Mouse (Mus musculus) spleen, postnatal 4 days (tissue): ENCODE measurements around the gene Clrn2.
"Not testable (repeated sequence)": the region's sequence is repeated elsewhere in the genome, so short reads cannot be mapped to it uniquely, and the experiment has no call there.

Experiments used
- DNase-seq, 2 experiments: peaks; one replicate each; pipeline ENCODE4 v3.0.0; 2022; ENCODE audit warnings: low spot score in 2 of 2

Clrn2 gene

DNA sequence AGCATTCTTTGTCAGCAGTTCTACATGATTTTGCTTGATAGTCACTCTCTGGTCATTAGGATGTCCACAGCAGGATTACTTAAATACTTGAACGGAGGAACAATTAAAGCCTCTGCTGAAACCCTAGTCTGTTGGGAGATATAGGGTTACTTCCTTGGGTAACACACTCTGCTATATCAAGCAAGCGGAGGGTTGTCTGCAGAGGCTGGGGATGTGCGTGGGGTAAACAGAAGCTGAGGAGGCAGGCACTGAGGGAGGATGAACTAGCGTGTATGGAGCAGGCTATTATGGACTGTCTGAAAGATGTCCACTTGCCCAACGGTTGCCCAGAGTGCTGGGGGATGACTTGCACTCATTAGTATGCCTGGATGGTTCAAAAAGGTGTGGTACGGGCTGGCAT lies at the start of gene Clrn2:
Clrn2 (plus strand) TSS at position 301 of the 400 bp plus-strand sequence.
- no peak for DNase-seq

DNA sequence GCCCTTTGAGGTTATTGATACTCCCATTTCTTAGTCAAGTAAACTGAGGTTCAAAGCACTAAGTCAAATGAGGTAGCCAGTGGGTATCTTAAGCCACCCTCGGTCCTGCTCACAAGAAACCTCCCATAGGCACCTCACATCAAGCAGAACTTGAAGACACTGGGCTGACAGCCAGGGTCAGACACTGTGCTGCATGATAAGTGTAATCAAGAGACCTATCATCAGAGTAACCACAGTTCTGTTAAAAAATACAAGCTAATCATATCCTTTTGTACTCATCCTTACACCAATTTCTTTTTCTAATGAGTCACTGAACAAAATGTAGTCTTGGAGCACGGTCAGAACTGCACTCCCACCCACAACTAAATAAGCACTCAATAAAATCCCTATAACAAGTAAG lies 47.4 kb upstream of the Clrn2 start:
- peak in 1 of 2 experiments; percentile 30 for DNase-seq

DNA sequence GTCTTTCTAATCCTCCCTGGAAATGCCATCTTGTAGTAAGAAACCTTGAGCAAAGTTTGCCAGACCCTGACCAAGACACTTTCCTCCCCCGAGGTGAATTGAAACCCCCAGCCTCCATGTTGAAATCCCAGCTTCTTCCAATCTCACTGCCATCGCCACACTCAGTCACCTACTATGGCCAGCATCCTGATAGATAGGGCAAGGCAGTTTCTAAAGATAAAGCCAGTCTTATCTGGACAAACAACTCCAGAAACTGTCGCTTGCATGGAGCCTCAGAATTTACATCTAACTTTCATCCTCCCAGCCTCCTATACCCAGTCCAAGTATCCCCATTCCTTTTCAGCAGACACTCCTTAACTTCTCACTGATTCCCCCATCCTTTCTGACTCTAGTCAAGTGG lies 37.1 kb upstream of the Clrn2 start:
- peak in 1 of 2 experiments; percentile 28 for DNase-seq

DNA sequence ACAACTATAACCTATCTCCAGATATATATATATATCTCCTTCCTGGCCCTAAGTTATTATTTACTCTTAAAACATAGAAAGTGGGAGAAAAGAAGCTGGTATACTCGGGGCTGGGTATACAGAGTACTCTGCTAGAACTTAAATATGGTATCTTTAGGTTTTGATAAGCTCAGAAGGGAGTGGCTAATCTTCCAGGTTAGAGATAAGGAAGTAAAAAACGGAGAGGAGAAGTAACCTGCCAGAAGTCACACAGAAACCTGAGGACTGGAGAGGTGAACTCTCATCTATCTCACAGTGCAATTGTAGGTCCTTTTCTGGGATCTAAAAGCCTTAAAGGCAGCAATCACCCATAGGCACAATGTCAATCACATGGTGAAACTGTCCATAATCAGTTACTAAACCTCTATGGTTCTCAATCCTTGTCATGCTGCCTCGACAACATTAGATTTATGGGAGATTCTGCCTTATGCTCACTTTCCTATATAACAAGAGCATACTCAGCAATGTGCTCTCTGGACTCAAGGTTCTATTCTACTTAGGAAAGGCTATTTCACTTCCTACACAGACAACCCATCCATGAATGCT lies 35.6 kb upstream of the Clrn2 start:
- peak in 1 of 2 experiments; percentile 19 for DNase-seq

DNA sequence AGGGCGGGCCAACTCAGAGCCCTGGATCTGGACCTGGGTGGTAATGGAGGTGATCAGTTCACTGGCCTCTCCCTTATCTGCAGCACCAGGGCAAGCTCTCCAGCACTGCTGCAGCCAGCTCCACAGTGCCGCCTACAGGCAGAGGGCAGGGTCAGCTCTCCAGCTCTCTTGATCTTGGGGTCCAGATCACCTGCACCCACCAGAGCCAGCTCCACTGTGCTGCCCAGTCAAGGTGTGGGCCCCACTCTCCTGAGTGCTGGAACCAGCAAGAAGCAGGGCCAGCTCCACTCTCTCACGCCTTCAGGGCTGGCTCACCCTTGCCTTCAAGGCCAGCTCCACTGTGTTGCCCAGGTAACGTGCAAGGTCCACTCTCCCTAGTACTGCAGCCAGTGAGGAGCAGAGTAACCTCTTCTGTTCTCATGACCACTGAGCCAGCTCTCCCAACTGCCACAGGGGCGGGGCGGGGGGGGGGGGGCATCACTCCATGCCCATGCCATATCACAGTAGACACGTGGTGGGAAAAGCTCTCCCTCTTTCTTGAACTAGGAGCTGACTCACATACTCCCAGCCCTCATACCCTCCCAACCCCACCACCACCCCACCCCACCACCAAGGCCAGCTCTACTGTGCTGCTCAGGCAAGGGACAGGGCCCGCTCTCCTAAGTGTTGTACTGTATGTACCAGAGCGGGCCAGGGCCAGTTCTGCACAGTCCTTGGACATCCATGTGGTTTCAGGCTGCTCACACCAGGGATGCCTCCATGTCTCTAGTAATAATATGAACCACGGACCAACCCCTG lies 33.5 kb upstream of the Clrn2 start:
- DNase-seq: peak; percentile 32 to 69

DNA sequence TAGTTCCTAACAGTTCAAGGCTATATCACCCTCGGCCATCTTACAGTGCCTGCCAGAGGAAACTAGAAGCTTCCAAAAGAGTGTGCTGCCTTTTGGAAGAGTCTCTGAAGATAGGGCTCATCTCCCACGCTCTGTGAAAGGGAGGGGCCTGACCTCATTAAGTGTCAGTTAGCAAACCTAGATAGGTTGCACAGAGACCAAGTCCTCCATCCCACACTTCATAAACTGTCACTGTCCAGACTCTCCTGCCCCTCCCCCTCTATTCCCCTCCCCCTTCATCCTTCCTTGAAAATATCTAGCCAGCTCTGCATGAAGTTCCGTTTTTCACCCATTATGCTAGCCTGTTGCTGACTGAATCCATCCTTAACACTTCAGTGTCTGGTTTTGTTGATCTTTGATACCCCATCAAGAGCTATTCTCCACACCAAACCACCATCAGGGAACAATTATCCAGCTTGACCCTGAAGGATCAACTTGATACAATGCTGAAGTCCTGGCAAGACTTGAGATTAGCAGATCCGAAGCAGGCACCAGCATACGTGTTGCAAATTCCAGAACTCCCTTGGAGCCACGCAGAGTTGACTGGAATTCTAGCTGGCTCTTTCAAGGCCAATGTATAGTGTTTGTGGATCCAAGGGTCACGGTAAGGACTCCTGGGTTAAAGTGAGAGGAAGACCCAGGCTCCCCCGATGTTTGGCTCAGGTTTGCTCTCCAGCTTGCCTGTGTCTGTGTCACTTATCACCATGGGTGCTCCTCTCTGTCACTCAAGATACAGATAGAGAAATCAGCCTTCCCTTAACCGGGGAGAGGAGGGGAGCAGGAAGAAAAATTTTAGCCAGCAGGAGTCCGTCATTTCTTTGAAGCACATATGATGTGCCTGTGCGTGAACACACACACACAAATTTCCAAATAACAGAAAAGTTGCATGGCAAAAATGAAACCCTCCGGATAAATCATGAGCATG lies 31.4 kb upstream of the Clrn2 start:
- peak in 1 of 2 experiments; percentile 40 for DNase-seq

DNA sequence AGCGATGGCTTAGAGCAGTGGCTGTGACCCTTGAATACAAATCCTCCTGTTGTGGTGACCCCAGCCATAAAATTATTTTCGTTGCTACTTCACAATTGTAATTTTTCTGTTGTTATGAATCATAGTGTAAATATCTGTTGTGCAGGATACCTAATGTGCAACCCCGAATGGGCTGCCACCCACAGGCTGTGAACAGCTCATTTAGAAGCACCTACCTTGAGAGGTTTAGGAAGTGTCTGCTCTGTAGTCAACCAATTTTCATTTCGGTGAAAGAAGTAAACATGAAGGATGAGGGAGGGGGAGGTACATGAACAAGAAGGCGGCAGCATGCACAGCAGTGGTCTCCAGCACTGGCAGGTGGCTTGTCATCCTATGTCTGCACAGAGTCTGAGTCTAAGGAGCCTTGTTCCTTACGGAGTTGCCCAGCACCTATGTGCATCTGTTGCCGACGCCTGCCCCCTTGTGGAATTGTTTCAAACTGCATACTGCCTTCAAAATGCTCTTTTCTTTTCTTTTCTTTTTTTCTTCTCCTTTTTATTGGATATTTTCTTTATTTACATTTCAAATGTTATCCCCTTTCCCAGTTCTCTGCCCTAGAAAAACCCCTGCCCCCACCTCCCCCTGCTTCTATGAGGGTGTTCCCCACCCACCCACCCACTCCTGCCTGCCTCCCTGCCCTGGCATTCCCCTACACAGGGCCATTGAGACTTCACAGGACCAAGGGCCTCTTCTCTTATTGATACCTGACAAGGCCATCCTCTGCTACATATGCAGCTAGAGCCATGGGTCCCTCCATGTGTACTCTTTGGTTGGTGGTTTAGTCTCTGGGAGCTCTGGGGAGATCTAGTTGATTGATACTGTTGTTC lies 29.3 kb upstream of the Clrn2 start:
- peak; percentile 30 to 72 for DNase-seq

DNA sequence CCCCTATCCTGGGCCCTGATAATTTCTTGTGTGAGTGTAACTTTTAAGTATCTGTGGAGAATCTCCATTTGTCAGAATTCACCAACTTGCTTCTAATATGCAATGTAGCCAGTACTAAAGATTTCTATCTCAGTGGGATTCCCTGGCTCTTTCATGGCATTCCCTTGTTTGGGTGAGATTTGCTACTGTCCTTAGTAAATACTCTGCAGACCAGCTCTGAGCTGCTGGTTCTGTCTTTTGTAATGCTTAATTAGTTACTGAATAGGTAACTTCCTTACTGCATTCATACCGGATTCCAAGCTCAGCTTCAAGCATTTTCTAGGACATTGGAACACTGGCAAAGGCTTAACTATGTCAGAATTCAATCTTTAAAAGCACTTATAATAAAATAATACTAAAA lies 27.8 kb upstream of the Clrn2 start:
- DNase-seq: not testable (repeated sequence)

DNA sequence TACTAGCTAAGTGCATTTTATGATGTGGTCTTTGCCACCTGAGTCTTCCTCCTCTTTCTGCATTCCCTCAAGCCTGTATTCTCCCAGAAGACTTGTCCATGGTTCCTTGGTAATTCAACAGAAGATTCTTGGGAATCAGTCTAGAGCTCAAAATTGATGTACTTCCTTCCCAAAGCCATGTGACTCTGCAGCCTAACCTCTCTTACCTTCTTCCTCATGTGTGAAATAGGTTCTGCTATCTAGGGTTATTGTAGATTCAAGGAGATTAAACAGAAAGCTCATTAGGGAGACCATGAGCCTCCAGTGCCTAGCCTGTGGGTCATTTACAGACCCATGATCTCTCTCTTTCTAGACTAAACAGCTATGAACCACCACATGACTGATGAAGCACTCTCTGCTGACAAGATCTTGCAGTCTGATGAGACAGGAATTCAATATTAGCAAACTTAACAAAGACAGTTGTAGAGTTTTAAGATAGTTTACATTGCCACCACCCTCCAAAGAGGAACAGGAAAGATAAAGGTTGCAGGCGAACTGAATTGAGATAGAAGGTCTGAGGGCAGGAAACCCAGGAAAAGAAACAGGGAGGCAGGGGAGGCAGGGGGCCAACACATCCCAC lies 27.0 kb upstream of the Clrn2 start:
- no peak for DNase-seq

DNA sequence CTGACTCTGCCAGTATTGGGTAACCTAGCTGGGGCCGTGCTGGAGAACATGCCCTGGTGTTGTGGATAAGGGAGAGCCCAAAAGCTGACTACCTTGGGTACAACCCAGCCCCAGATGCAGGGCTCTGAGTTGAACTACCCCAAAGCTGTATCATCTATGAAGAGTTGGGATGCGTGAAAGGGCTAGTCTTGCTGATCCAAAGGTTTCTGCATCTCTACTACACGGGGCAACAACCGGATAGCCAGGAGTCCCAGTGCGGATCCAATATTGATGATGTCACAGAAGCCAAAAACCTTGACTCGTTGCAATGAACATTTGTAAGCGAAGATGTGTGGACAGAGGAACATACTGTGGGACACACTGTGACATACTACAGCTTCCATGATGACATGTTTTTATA lies 25.7 kb upstream of the Clrn2 start:
- peak in 1 of 2 experiments; percentile 22 for DNase-seq

DNA sequence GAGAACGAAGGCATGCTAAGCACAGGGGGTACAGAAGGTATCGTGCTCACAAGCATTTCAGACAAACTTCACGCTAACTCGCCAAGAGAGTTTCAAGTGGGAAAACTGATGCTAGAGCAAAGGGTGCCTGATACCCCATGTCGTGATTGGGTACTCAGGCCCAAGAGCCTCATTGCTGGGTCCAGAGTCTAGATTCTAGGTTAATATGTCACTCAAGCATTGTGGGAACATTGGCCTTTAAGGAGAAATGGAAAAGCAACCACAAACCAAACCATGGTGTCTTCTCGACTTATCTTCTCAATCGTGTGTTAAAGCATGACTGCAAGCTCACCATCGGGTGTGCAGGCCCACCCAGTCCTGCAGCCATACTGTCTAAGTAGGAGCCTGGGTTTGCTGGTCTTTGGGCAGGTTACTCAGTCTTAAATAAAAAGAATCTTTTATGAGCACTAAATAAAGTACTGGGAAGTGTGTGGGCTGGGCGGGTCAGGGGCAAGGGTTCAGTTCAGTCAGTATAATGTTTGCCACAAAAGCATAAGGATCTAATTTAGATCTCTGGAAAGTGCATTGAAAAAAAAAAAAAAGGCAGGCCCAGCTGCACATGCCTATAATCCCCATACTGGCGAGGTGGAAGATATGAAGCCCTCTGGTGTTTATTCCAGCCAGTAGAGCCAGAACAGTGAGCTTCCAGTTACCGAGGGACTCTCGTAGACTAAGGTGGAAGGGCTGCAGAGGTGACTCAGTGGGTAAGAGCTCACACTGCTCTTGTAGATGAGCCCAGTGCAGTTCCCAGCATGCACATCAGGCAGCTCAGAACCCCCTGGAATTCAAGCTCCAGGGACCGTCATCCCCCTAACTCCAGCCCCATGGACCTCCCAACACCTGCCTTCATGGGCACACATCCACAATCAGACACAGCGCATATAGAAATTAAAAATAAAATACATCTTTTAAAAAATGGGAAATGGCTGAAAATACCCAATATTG lies 17.3 kb upstream of the Clrn2 start:
- no peak for DNase-seq

DNA sequence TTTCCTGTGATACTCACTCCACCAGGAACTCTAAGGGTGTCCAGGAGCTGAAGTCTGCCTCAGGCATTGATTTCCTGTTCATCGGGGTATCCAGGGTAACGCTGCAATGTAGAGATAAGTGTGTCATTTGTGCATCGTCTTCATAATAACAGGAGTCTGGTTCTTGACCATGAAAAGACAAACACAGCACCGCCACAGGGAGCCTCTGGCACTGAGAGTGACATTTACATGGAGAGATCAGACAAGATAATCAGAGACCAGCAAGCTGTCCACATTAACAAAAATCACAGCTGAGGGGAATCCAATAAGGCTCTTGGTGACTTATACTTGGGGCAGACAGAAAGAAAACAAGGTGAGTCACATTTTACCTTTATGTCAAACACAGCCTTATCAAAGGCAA lies 15.7 kb upstream of the Clrn2 start:
- DNase-seq: no peak

DNA sequence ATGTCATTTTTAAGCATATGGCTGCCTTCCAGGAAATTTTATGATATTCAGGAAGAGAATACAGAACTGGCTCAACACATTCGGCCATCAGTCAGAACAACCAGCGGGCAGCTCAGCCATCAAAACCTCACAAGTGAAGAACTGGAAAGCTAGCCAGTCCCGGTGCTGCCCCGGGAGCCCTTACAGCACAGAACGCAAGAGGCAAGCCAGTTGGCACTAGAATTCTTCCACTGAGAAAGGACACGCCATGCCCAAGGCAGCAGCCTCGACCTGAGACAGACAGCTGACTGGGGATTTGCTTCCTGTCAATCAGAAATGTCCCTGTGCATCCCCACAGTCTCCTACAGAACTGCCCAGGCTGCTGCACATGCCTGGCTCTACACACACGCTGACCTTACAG lies 15.2 kb upstream of the Clrn2 start:
- no peak for DNase-seq

DNA sequence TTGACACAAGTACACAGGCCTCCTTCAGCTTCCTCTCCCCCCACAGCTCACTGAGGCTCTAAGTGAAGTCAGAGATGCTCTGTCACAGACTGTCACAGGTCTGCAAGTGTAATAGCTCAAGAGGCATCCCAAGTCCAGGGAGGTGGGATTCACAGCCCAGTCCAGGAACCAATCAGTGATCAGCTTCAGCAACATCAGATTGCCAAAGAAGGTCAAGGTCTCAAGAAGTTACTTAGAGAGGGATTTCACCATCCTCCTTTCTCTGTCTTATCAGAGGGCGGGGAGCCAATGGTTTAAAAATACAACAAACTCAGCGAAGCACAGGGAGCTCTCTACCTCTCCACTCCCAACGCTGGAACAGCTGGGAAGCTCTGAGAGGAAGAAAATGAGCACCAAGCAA lies 12.4 kb upstream of the Clrn2 start:
- no peak for DNase-seq

DNA sequence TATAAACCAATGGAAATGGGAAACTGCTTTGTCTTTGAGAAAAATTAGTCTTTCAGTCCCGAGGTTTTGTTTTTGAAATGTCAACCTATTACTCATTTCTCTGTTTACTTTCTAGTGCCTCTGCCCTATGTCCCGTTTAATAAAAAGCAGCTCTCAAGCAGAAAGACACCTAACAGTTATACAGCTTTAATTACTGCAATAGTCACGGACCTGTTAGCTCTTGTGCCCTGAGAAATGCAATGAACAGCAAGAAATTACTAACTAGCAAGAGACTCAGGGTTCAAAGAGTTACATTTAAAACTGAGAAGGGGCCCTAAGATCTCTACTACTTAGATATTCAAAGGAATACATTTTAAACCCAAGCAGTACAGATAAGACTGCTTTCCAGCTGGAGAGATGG lies 11.8 kb upstream of the Clrn2 start:
- no peak for DNase-seq

DNA sequence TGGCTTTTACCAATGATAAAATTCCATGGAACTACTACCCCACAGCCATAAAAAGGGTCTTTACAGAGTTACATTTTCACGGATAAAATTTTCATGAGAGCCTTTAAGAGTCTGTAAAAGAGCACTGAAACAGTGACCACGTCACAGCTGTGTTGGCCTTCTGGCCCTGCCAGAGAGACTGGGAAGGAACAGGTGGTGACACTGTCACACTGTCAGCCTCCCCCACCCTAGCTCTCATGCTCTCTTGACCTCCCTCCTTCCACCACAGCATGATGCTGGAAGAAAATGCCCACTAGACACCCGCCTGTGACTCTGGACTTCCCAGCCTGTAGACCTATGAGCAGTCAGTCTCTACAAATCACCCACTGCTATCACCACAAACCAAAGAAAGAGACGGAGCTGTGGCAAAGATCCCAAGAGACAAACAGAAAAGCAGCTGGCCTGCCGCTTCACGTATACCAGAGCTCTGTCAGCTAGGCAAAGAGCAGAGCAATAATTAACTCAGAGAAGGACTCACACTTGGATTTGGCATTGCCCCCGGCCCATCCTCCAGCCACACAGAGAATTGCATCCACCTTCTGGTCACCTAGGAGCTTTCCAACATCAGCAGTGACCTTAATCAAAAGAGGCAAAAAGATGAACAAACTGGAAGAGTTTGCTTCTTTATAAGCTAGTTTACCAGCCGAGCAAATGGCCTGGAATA lies 9.3 kb upstream of the Clrn2 start:
- DNase-seq: no peak

DNA sequence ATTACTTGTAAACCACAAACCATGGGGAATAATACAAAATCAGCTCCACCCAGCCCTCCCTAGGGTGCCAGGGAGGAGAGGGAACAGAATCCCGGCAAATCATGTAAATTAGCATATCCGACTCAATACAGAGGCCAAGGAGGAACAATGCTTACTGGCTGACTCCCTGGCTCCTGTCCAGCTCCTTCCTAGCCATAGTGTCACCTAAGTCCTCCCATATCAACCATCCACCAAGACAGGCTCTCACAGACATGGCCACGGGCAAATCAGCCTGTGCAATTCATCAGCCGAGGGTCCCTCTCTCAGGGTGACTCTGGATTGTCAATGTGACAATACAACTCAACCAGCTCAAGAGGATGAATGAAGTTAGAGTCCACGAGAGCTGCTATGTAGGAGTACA lies 4.9 kb upstream of the Clrn2 start:
- DNase-seq: no peak

DNA sequence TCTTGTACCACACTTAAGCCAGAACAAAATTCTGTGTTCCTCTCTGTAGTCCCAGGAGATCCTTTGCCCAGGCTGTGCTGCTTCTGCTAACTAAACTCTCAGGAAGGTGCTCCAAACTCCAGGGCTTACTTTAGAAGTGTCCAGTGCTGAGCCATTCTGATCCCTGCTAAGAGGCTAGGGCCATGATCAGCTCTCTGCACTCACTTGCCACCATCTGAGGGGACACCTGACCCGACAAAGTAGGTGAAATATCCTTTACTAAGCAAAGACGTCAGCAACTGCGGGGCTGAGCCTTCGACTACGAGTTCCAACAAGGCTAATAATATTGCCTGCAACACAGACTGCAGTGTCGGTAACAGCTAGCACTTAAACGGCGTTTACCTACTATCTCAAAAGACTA lies 4.3 kb upstream of the Clrn2 start:
- DNase-seq: no peak
